Mouse (Mus musculus): Measurements from ENCODE around the gene Fgfr1op. TPM values are rescaled to one million over a fixed set of nuclear protein-coding genes. Genes with fewer than 3 reads are reported as not detected.
A peak's percentile ranks its signal among the peaks of the same experiment; 100 is the strongest.
"Not testable (repeated sequence)": the region's sequence is repeated elsewhere in the genome, so short reads cannot be mapped to it uniquely, and the experiment has no call there.

The Fgfr1op gene
- 35.7 and 37.8 TPM in 2 replicates for polyA plus RNA-seq (2015; fragmentation: Nextera tagmentation; extraction: Ambion mirVana)

- Histone ChIP-seq H3K9ac (peak within 1 kb of the TSS; percentile 69), H3K4me3 (peak within 1 kb of the TSS; percentile 54), H3K4me2 (replicated peaks) (peak within 1 kb of the TSS; percentile 55)
- H3K4me1 ChIP-seq, H3K36me3 ChIP-seq, H3K27me3 ChIP-seq, H3K9me3 ChIP-seq, H3K27ac ChIP-seq: not testable (repeated sequence)
- ATAC-seq (ENCODE audit: low FRiP score, low read depth) = peak; percentile 96
- WGBS = 1% methylated on average over 22 of the region's 55 CpGs
Measured at GRCm38 (mm10) chr17:8164701-8165607, at the start of gene Fgfr1op. Gene Fgfr1op, plus strand, starts transcription at chr17:8165501.

- not testable (repeated sequence) for H3K4me1 ChIP-seq; ATAC-seq (ENCODE audit: low FRiP score, low read depth); H3K27ac ChIP-seq; H3K36me3 ChIP-seq; H3K9me3 ChIP-seq; H3K4me3 ChIP-seq; H3K4me2 ChIP-seq (replicated peaks); H3K9ac ChIP-seq; H3K27me3 ChIP-seq
- WGBS = 71% methylated on average over 8 of the region's 11 CpGs
Measured at GRCm38 (mm10) chr17:8116378-8116777, 48.9 kb upstream of the Fgfr1op start.

GRCm38 (mm10) chr17:8116928-8117327 is 48.4 kb upstream of the Fgfr1op start:
- H3K4me2 ChIP-seq (replicated peaks); H3K9ac ChIP-seq; H3K9me3 ChIP-seq; H3K4me1 ChIP-seq; H3K27me3 ChIP-seq; H3K27ac ChIP-seq; H3K36me3 ChIP-seq; H3K4me3 ChIP-seq: not testable (repeated sequence)
- no CpG with 5 or more reads among the region's 6 CpGs for WGBS
- peak; percentile 73 for ATAC-seq (ENCODE audit: low FRiP score, low read depth)

- H3K9me3 ChIP-seq; H3K4me2 ChIP-seq (replicated peaks); ATAC-seq (ENCODE audit: low FRiP score, low read depth); H3K27me3 ChIP-seq; H3K36me3 ChIP-seq; H3K4me1 ChIP-seq; H3K4me3 ChIP-seq; H3K9ac ChIP-seq; H3K27ac ChIP-seq: not testable (repeated sequence)
- no CpG with 5 or more reads among the region's 3 CpGs for WGBS
Measured at GRCm38 (mm10) chr17:8122974-8123373, 42.3 kb upstream of the Fgfr1op start.

- H3K4me1 ChIP-seq; H3K9me3 ChIP-seq; H3K4me3 ChIP-seq; H3K27ac ChIP-seq; ATAC-seq (ENCODE audit: low FRiP score, low read depth); H3K36me3 ChIP-seq; H3K27me3 ChIP-seq; H3K4me2 ChIP-seq (replicated peaks); H3K9ac ChIP-seq: not testable (repeated sequence)
- WGBS = 92% methylated on average over 3 of the region's 6 CpGs
Measured at GRCm38 (mm10) chr17:8124586-8124985, 40.7 kb upstream of the Fgfr1op start.

GRCm38 (mm10) chr17:8128326-8128993 is 36.8 kb upstream of the Fgfr1op start:
- H3K9me3 ChIP-seq; ATAC-seq (ENCODE audit: low FRiP score, low read depth); H3K9ac ChIP-seq; H3K4me3 ChIP-seq; H3K36me3 ChIP-seq; H3K27ac ChIP-seq; H3K4me2 ChIP-seq (replicated peaks); H3K27me3 ChIP-seq; H3K4me1 ChIP-seq: not testable (repeated sequence)
- 51% methylated on average over 2 of the region's 7 CpGs for WGBS

- H3K9ac ChIP-seq; H3K4me2 ChIP-seq (replicated peaks); H3K9me3 ChIP-seq; H3K27ac ChIP-seq; H3K4me1 ChIP-seq; H3K4me3 ChIP-seq; ATAC-seq (ENCODE audit: low FRiP score, low read depth); H3K36me3 ChIP-seq; H3K27me3 ChIP-seq: not testable (repeated sequence)
- WGBS = 83% methylated on average over 9 of the region's 9 CpGs
Measured at GRCm38 (mm10) chr17:8129578-8129977, 35.7 kb upstream of the Fgfr1op start.

- H3K9me3 ChIP-seq; H3K27me3 ChIP-seq; H3K27ac ChIP-seq; ATAC-seq (ENCODE audit: low FRiP score, low read depth); H3K4me3 ChIP-seq; H3K4me1 ChIP-seq; H3K36me3 ChIP-seq; H3K9ac ChIP-seq; H3K4me2 ChIP-seq (replicated peaks): not testable (repeated sequence)
- no CpG with 5 or more reads among the region's 6 CpGs for WGBS
Measured at GRCm38 (mm10) chr17:8130849-8131248, 34.5 kb upstream of the Fgfr1op start.

GRCm38 (mm10) chr17:8138116-8138515 is 27.2 kb upstream of the Fgfr1op start:
- H3K9ac ChIP-seq; H3K4me3 ChIP-seq; H3K27me3 ChIP-seq; H3K36me3 ChIP-seq; ATAC-seq (ENCODE audit: low FRiP score, low read depth); H3K27ac ChIP-seq; H3K9me3 ChIP-seq; H3K4me1 ChIP-seq; H3K4me2 ChIP-seq (replicated peaks): not testable (repeated sequence)
- WGBS = 94% methylated on average over 5 of the region's 5 CpGs

GRCm38 (mm10) chr17:8140210-8140609 is 25.1 kb upstream of the Fgfr1op start:
- H3K4me3 ChIP-seq; H3K9me3 ChIP-seq; H3K9ac ChIP-seq; H3K27me3 ChIP-seq; H3K4me2 ChIP-seq (replicated peaks); H3K36me3 ChIP-seq; ATAC-seq (ENCODE audit: low FRiP score, low read depth); H3K4me1 ChIP-seq; H3K27ac ChIP-seq: not testable (repeated sequence)
- WGBS = 97% methylated on average over 3 of the region's 3 CpGs

- H3K4me2 ChIP-seq (replicated peaks); H3K4me3 ChIP-seq; H3K27me3 ChIP-seq; ATAC-seq (ENCODE audit: low FRiP score, low read depth); H3K9ac ChIP-seq; H3K4me1 ChIP-seq; H3K9me3 ChIP-seq; H3K27ac ChIP-seq; H3K36me3 ChIP-seq: not testable (repeated sequence)
- 26% methylated on average over 12 of the region's 14 CpGs for WGBS
Measured at GRCm38 (mm10) chr17:8143802-8144673, 21.3 kb upstream of the Fgfr1op start.

- H3K36me3 ChIP-seq; H3K9me3 ChIP-seq; ATAC-seq (ENCODE audit: low FRiP score, low read depth); H3K27ac ChIP-seq; H3K4me1 ChIP-seq; H3K27me3 ChIP-seq: not testable (repeated sequence)
- peak overlapping the region; percentile 68 for H3K9ac ChIP-seq
- peak overlapping the region; percentile 58 for H3K4me2 ChIP-seq (replicated peaks)
- 24% methylated on average over 5 of the region's 5 CpGs for WGBS
- H3K4me3 ChIP-seq = peak overlapping the region; percentile 55
Measured at GRCm38 (mm10) chr17:8146931-8147330, 18.4 kb upstream of the Fgfr1op start.
